Mouse (Mus musculus) MEL-GATA-1-ER (cell line): ENCODE data around the gene Morn4.

Experiments
- DNase-seq: peaks from one replicate; pipeline ENCODE4 v3.0.0-alpha.2; 2012; ENCODE audit warnings: low read depth; ENCODE audit errors: extremely low read depth

The Morn4 gene

GRCm38 (mm10) chr19:42045269-42046102 is 40.7 kb downstream of the Morn4 start, which contains the start of gene Hoga1:
Gene Hoga1 (plus strand): TSS chr19:42045610.
- DNase-seq, result peak; percentile 96

GRCm38 (mm10) chr19:42043988-42044387 is 42.2 kb downstream of the Morn4 start:
- no peak for DNase-seq

GRCm38 (mm10) chr19:42038310-42038709 is 47.8 kb downstream of the Morn4 start:
- no peak for DNase-seq

- DNase-seq, result no peak
Measured at GRCm38 (mm10) chr19:42037167-42037702, 48.9 kb downstream of the Morn4 start.

- no peak for DNase-seq
Measured at GRCm38 (mm10) chr19:42036357-42036756, 49.8 kb downstream of the Morn4 start.

- DNase-seq, result peak; percentile 64
Measured at GRCm38 (mm10) chr19:42035456-42036248, 50.5 kb downstream of the Morn4 start, which contains the start of gene Ankrd2. Gene Ankrd2 (plus strand): TSS chr19:42036000.

GRCm38 (mm10) chr19:42034881-42035455 is 51.2 kb downstream of the Morn4 start:
- DNase-seq, result no peak

- DNase-seq, result no peak
Measured at GRCm38 (mm10) chr19:42034146-42034775, 51.9 kb downstream of the Morn4 start.

- DNase-seq, result no peak
Measured at GRCm38 (mm10) chr19:42033611-42034010, 52.5 kb downstream of the Morn4 start.

- DNase-seq, result no peak
Measured at GRCm38 (mm10) chr19:42031112-42031511, 55.0 kb downstream of the Morn4 start.

- DNase-seq, result peak; percentile 56
Measured at GRCm38 (mm10) chr19:42026158-42026557, 60.0 kb downstream of the Morn4 start.
